Mouse (Mus musculus) frontal cortex, postnatal 25 days (tissue): ENCODE measurements around the gene Ccdc137.

ENCODE experiments used
- DNase-seq, 2 experiments: peaks; one replicate each; pipeline ENCODE4 v3.0.0; 2022; ENCODE audit warnings: low spot score in 2 of 2

Gene Ccdc137

GRCm38 (mm10) chr11:120498891-120499290 lies 41.0 kb downstream of the Ccdc137 start:
- no peak for DNase-seq

- DNase-seq, result no peak
These were observed 42.0 kb downstream of the Ccdc137 start for GRCm38 (mm10) chr11:120499894-120500293.

GRCm38 (mm10) chr11:120500357-120500756 lies 42.4 kb downstream of the Ccdc137 start:
- no peak for DNase-seq

- DNase-seq, result no peak
These were observed 43.1 kb downstream of the Ccdc137 start for GRCm38 (mm10) chr11:120501018-120501417.

- no peak for DNase-seq
These were observed 43.8 kb downstream of the Ccdc137 start for GRCm38 (mm10) chr11:120501701-120502100.

GRCm38 (mm10) chr11:120505661-120506060 lies 47.7 kb downstream of the Ccdc137 start:
- no peak for DNase-seq

GRCm38 (mm10) chr11:120506899-120507298 lies 49.0 kb downstream of the Ccdc137 start:
- DNase-seq, result no peak

GRCm38 (mm10) chr11:120507611-120508289 lies 49.8 kb downstream of the Ccdc137 start:
- DNase-seq, result no peak

- no peak for DNase-seq
These were observed 50.5 kb downstream of the Ccdc137 start for GRCm38 (mm10) chr11:120508290-120508870.

GRCm38 (mm10) chr11:120509940-120510339 lies 52.0 kb downstream of the Ccdc137 start:
- no peak for DNase-seq

GRCm38 (mm10) chr11:120510375-120511030 lies 52.6 kb downstream of the Ccdc137 start:
- no peak for DNase-seq

GRCm38 (mm10) chr11:120512790-120513453 lies 55.0 kb downstream of the Ccdc137 start:
- DNase-seq, result no peak
